Mouse (Mus musculus) embryonic facial prominence, embryonic 15.5 days (tissue): ENCODE data around the gene Mettl24. TPM values are rescaled to one million over a fixed set of nuclear protein-coding genes. Genes with fewer than 3 reads are reported as not detected.
"Not testable (repeated sequence)": the region's sequence is repeated elsewhere in the genome, so short reads cannot be mapped to it uniquely, and the experiment has no call there.

Experiments
- ATAC-seq: fragments of 200-750 bp; cut with Nextera tagmentation; 2 replicates; pipeline ENCODE4 v1.8.0; 2017; ENCODE audit warnings: low read depth, moderate TSS enrichment; ENCODE audit not compliant: insufficient number of reproducible peaks, low FRiP score, low TSS enrichment
- H3K27ac ChIP-seq: fragments of 300-500 bp; sonication (generic); replicated peaks from 2 replicates; pipeline ENCODE4 v1.5.1; 2015; ENCODE audit warnings: mild to moderate bottlenecking, inconsistent platforms
- H3K27me3 ChIP-seq: fragments of 300-500 bp; sonication (generic); 2 replicates; pipeline ENCODE4 v1.6.1; 2015; ENCODE audit warnings: inconsistent platforms
- H3K36me3 ChIP-seq: fragments of 300-500 bp; sonication (generic); 2 replicates; pipeline ENCODE4 v1.6.1; 2015; ENCODE audit warnings: mild to moderate bottlenecking, inconsistent platforms
- H3K4me1 ChIP-seq: fragments of 300-500 bp; sonication (generic); 2 replicates; pipeline ENCODE4 v1.6.1; 2015; ENCODE audit warnings: inconsistent platforms
- H3K4me2 ChIP-seq: fragments of 300-500 bp; sonication (generic); replicated peaks from 2 replicates; pipeline ENCODE4 v1.6.1; 2015; ENCODE audit warnings: mild to moderate bottlenecking, inconsistent platforms
- H3K4me3 ChIP-seq: fragments of 300-500 bp; sonication (generic); replicated peaks from 2 replicates; pipeline ENCODE4 v1.5.1; 2015; ENCODE audit warnings: mild to moderate bottlenecking, inconsistent platforms
- H3K9ac ChIP-seq: fragments of 300-500 bp; sonication (generic); 2 replicates; pipeline ENCODE4 v1.6.1; 2015; ENCODE audit warnings: inconsistent platforms
- H3K9me3 ChIP-seq: fragments of 300-500 bp; sonication (generic); replicated peaks from 2 replicates; pipeline ENCODE4 v1.6.1; 2016; ENCODE audit warnings: inconsistent platforms
- WGBS: fragments of 180-500 bp; shearing (Covaris S2); methylation state at CpG from one replicate; pipeline ENCODE4 v1.1.7; 2015; 5-methylcytosine and 5-hydroxymethylcytosine counted together
- polyA plus RNA-seq: library from polyadenylated mRNA; unstranded; fragments of >200 nt; fragmentation: Nextera tagmentation; extraction: Ambion mirVana; gene quantifications from 2 replicates; pipeline ENCODE4 v1.2.1, GENCODE M21; 2015

The Mettl24 gene
- polyA plus RNA-seq, 1 experiment from 2014 or later, result 2.6 TPM

DNA sequence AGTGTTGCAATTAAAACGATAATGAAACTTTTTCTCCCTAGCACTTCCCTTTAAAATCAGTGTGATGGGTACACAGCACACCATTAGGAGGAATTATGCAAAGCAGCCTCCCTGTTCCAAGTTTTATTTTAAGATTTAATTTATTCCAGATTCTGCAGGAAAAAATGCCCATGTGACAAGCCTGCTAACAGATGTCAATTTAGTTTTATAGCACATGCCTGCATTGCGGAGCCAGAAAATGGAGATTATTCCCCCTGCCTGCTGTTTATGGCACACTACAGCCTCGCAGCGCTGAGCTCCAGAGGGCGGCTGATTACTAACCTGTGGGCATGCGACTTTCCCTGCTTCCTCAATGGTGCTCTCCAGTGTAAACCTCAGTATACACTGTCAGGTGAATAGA lies 79.5 kb downstream of the Mettl24 start:
- ATAC-seq, result no peak
- Histone ChIP-seq H3K27me3 (no peaks in the 10 kb centered on the region), H3K4me3 (no peak overlapping the region), H3K9me3 (no peaks in the 10 kb centered on the region), H3K36me3 (no peaks in the 10 kb centered on the region), H3K9ac (no peak overlapping the region), H3K4me2 (no peak overlapping the region), H3K4me1 (peaks cover 14% of the 10 kb centered on the region; the same call in 1 of the 2 replicates), H3K27ac (no peak overlapping the region)
- 41% methylated on average over 6 of the region's 6 CpGs for WGBS

DNA sequence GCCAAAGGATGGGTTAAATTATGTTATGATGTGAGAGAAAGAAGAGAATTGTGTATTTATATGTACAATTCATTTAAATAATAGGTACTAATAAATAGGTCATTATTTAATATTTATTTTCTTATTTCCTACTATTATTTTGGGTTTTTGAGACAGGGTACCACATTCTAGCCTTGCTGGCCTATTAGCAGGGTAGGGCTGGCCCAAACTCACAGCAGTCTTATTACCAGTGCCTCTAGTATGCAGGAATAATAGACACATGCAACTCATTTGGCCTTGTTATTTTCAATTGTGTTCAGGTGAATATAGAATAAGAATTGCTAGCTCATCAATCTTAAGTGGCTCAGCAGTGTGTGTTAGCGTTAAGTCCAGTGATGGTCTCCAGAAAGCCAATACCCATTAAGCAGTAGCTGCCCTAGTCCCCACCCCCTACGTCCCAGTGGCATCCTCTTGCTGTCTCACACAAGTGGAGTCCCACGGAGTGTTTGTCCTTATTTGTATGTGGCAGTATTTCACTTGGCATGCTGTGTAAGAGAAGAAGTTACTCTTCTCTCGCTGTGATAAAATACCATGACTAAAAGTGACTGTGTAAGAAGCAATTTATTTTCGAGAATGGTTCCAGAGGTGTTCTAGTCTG lies 80.1 kb downstream of the Mettl24 start:
- Histone ChIP-seq H3K4me2 (no peak overlapping the region), H3K4me1 (peaks cover 14% of the 10 kb centered on the region; the same call in 1 of the 2 replicates), H3K27me3 (no peaks in the 10 kb centered on the region), H3K36me3 (no peaks in the 10 kb centered on the region), H3K4me3 (no peak overlapping the region), H3K9ac (no peak overlapping the region), H3K9me3 (no peaks in the 10 kb centered on the region), H3K27ac (no peak overlapping the region)
- no peak for ATAC-seq
- 61% methylated on average over 5 of the region's 5 CpGs for WGBS

DNA sequence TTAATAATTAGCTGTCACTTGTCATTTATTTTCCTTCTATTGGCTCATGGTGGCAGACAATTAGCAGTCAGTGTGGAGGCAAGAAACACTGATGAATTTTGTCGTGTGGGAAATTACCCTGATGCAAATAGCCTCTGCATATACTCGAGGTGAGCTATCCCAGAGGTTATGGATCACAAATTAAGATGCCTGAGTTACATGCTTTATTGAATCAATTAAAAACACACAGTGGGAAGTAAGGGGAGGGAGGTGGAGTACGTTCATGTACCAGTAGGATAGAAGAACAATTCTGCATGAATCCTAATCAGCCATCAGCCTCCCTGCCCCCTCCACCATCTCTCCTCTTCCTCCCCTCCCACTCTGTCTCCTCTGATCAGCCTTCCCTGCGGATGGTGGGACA lies 89.2 kb downstream of the Mettl24 start:
- Histone ChIP-seq H3K4me2 (no peak overlapping the region), H3K4me3 (no peak overlapping the region), H3K36me3 (no peaks in the 10 kb centered on the region), H3K27me3 (no peaks in the 10 kb centered on the region), H3K9ac (no peak overlapping the region), H3K9me3 (no peaks in the 10 kb centered on the region), H3K27ac (no peak overlapping the region), H3K4me1 (no peaks in the 10 kb centered on the region)
- ATAC-seq, result no peak
- 55% methylated on average over 4 of the region's 4 CpGs for WGBS

DNA sequence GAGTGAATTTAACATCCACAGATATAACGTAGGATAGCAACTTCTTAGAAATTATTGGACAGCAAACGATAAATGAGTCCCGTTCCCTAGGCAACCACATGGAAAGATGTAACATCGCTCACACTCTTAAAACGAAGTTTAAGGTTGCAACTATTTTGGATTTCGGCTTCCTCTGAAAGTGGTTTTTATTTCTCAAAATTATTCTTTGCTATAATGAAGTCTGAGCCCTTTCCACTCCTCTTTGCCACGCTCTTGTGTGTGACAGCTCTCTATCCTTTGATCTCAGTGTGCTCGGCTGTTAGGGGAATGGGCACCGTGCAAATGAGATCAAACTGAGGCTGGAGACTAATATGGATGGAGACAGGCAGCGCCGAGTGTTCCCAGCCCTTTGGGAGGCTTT lies 92.1 kb downstream of the Mettl24 start:
- H3K36me3 ChIP-seq, result no peaks in the 10 kb centered on the region
- ATAC-seq, result no peak
- H3K4me3 ChIP-seq, result no peak overlapping the region

DNA sequence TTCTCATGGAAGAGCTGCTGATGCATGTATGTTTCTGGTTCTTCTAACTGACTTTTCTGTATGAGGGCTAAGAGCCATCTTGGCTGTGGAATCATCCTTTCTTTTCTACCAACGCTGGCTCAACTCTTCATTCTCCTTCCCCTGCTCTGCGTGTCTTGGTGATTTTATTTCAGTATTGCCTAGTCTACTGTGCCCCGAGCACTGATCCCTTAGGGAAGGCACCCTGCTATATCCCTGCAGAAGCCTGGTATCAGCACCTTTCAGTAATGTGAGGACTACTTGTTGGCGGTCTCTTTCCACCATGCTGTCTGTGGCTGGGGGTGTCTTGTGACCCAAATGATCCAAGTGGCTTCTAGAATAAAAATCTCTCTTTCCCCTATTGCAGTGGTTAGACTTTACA lies 92.6 kb downstream of the Mettl24 start:
- Histone ChIP-seq H3K27ac (no peak overlapping the region), H3K36me3 (no peaks in the 10 kb centered on the region), H3K4me2 (no peak overlapping the region), H3K9me3 (no peaks in the 10 kb centered on the region), H3K4me3 (no peak overlapping the region), H3K4me1 (no peaks in the 10 kb centered on the region), H3K9ac (no peak overlapping the region), H3K27me3 (no peaks in the 10 kb centered on the region)
- ATAC-seq, result no peak
- 75% methylated on average over 4 of the region's 4 CpGs for WGBS

More for the DNA sequence above, 92.1 kb downstream of the Mettl24 start:
- H3K9ac ChIP-seq, result no peak overlapping the region
- H3K27me3 ChIP-seq, result no peaks in the 10 kb centered on the region
- no peaks in the 10 kb centered on the region for H3K4me1 ChIP-seq
- WGBS, result 29% methylated on average over 11 of the region's 11 CpGs
- H3K4me2 ChIP-seq, result no peak overlapping the region
- no peaks in the 10 kb centered on the region for H3K9me3 ChIP-seq
- H3K27ac ChIP-seq, result no peak overlapping the region

DNA sequence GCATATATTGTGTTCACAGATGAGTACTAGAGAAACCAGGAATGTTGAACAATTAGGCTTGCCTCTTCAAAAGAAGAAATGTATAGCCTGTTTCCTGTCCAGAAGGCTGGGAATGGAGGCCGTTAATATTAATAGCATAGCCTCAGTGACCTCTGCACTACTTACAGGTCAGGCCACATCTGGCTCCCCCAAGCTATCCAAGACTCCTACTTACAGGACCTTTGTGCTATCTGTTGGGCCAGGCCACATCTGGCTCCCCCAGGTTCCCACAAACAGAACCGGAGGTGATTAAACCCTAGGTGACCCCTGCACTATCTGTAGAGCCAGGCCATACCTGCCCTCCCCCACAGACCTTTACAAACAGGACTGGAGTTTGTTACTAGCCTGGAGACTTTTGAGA lies 94.1 kb downstream of the Mettl24 start:
- ATAC-seq, result no peak
- H3K27ac ChIP-seq, result no peak overlapping the region
- no peak overlapping the region for H3K4me2 ChIP-seq
- no peaks in the 10 kb centered on the region for H3K9me3 ChIP-seq
- H3K9ac ChIP-seq, result no peak overlapping the region
- 38% methylated on average over 2 of the region's 2 CpGs for WGBS
- no peaks in the 10 kb centered on the region for H3K27me3 ChIP-seq
- no peak overlapping the region for H3K4me3 ChIP-seq
- no peaks in the 10 kb centered on the region for H3K36me3 ChIP-seq
- H3K4me1 ChIP-seq, result no peaks in the 10 kb centered on the region

DNA sequence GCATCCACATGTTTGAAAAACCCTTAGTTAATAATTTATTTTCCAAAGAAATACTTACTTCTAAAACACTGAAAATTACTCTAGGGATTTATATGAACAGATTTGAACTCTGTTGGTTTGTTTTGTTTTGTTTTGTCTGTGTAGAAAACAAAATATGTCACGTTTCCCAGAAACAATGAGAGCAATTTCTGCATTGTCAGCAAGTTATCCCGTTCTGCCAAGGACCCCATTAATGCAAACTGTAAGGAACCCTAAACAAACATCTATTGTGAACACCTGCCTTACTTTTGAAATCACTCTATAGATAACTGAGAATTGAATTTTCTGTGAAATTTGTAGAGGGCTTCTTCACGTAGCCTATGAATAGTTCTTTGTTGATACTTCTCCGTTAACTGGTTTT lies 95.4 kb downstream of the Mettl24 start:
- 74% methylated on average over 4 of the region's 4 CpGs for WGBS
- Histone ChIP-seq H3K9ac (no peak overlapping the region), H3K27ac (no peak overlapping the region), H3K9me3 (no peaks in the 10 kb centered on the region), H3K4me3 (no peak overlapping the region), H3K4me1 (no peaks in the 10 kb centered on the region), H3K4me2 (no peak overlapping the region), H3K36me3 (no peaks in the 10 kb centered on the region), H3K27me3 (no peaks in the 10 kb centered on the region)
- no peak for ATAC-seq

DNA sequence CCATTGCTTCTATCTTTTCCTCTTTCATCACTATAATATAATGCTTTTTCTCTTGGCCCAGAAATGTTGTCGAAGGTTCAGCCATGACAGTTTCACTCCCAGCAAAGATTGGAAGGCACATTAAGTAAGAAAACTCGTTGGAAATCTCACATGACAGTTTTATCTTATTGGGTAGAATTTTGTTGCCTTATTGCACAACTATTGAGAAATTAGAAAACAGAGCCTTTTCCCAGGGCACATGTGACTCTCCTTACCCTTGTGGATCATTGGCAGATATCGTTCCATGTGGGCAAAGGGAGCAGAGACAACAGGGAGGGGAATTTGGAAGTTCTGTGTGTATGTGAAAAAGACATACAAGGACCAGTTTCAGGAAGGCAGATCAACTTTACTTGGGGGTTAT lies 107.3 kb downstream of the Mettl24 start:
- Histone ChIP-seq H3K27ac (no peak overlapping the region), H3K27me3 (no peaks in the 10 kb centered on the region), H3K4me1 (no peaks in the 10 kb centered on the region), H3K9ac (no peak overlapping the region), H3K9me3 (no peaks in the 10 kb centered on the region), H3K4me3 (no peak overlapping the region), H3K36me3 (no peaks in the 10 kb centered on the region), H3K4me2 (no peak overlapping the region)
- no peak for ATAC-seq
- 76% methylated on average over 3 of the region's 3 CpGs for WGBS

DNA sequence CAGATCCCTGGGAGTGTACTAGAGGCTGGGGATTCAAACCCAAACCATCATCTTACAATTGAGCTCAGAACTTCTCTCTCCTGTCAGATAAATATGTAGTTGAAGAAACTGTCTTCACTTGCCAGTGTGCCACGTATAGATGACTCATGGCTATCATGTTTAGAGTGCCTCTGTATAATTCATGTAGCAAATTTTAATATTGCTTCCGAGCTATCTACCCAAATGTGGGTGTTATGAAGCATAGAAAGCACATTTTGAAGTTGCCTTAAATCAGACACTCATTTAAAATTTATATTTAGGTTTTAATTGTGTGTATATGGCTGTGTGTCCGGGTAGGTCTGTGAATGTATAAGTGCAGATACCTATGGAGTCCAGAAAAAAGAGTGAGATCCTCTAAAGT lies 109.0 kb downstream of the Mettl24 start:
- no peak overlapping the region for H3K4me3 ChIP-seq
- H3K36me3 ChIP-seq, result no peaks in the 10 kb centered on the region
- ATAC-seq, result no peak
- 74% methylated on average over 3 of the region's 3 CpGs for WGBS
- H3K9me3 ChIP-seq, result no peaks in the 10 kb centered on the region
- no peak overlapping the region for H3K27ac ChIP-seq
- H3K9ac ChIP-seq, result no peak overlapping the region
- H3K4me1 ChIP-seq, result no peaks in the 10 kb centered on the region
- H3K4me2 ChIP-seq, result no peak overlapping the region
- H3K27me3 ChIP-seq, result no peaks in the 10 kb centered on the region

DNA sequence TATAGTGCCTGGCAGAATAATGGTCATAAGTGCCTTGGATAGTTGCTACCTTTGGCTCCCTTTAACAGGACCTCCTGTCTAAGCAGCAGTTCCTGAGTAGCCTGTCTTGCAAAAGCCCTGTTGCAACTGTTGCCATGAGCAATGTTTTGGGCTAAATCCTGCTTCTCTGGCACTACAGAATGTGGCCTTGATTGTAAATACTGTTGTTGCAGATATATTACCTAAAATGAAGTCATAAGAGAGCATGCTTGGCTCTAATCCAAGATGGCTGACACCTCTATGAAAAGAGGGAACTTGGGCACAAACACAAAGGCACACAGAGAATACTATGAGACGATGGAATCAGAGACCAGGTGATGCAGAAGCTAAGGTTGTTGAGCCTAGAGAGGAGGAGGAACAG lies 122.1 kb downstream of the Mettl24 start:
- no peak overlapping the region for H3K4me2 ChIP-seq
- no peak overlapping the region for H3K4me3 ChIP-seq
- ATAC-seq, result no peak
- no peaks in the 10 kb centered on the region for H3K9me3 ChIP-seq
- H3K9ac ChIP-seq, result no peak overlapping the region
- H3K27me3 ChIP-seq, result no peaks in the 10 kb centered on the region
- no peaks in the 10 kb centered on the region for H3K4me1 ChIP-seq
- H3K36me3 ChIP-seq, result no peaks in the 10 kb centered on the region
- WGBS, result 77% methylated on average over 1 of the region's 1 CpGs
- no peak overlapping the region for H3K27ac ChIP-seq

DNA sequence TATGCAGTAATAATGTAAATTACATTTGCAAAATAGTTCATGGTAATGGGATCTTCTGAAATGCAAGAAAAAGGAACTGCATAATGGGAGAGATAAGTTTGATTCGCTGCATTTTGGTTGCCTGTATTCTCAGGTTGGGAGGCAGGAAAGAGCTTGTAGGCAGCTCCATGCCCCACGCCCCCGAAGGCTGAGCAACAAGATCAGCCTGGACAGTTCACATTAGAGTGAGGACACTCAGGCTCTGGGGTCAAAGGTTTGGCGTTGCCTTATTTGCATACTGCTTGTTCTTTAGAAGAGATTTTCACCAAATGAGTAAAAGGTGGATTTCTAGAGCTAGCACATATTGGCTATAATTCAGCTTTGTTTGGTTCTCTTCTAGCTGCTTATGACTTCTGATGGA lies 123.1 kb downstream of the Mettl24 start:
- Histone ChIP-seq H3K9me3 (no peaks in the 10 kb centered on the region), H3K27me3 (no peaks in the 10 kb centered on the region), H3K9ac (no peak overlapping the region), H3K4me3 (no peak overlapping the region), H3K36me3 (no peaks in the 10 kb centered on the region), H3K4me1 (no peaks in the 10 kb centered on the region), H3K27ac (no peak overlapping the region), H3K4me2 (no peak overlapping the region)
- no peak for ATAC-seq
- 80% methylated on average over 4 of the region's 4 CpGs for WGBS

DNA sequence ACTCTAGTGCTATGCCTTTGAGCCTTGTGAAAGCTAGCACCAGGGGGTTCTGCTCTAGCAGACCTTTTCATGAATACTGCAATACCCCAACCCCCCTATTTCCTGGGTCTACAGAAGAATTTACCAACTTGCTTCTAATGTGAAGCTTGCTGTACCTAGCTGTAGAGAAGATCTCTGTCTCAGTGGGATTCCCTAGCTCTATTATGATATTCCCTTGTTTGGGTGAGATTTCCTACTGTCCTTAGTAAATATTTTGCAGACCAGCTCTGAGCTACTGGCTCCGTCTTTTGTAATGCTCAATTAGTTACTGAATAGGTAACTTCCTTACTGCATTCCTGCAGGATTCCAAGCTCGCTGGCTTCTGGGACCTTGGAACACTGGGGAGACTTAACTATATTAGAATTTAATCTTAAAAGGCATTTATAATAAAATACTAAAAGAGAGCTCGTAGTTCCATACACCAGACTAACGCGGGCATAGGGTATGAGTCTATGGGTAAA lies 126.4 kb downstream of the Mettl24 start:
- H3K27ac ChIP-seq, H3K27me3 ChIP-seq, H3K4me3 ChIP-seq, H3K9ac ChIP-seq, H3K9me3 ChIP-seq, H3K36me3 ChIP-seq, H3K4me1 ChIP-seq, H3K4me2 ChIP-seq, ATAC-seq: not testable (repeated sequence)
- WGBS, result 26% methylated on average over 5 of the region's 5 CpGs
